Mouse (Mus musculus): ENCODE measurements around the gene Mypn. TPM values are rescaled to one million over a fixed set of nuclear protein-coding genes. Genes with fewer than 3 reads are reported as not detected.

Gene Mypn
- polyA plus RNA-seq, 1 experiment = 7.9 TPM

DNA sequence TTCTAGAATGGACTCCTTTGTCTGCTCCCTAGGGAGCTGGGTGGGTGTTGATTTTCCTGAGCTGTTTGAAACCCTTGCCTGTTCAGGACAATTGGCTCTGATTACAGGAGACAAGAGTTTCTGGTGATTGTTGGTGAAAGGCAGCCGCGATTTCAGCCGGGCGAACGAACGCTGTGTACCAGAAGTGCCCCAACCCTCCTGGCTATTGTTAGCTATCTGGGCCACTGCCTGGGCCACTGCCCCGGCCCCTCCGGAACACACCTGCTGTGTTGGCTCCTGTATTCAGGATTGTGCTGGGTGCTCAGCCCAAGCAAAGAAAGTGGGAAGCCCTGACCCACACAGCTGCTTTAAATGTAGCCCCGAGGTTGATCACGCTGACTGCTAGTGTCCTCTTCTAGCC lies 24.2 kb downstream of the Mypn start:
- no peaks in the 10 kb centered on the region for H3K79me2 ChIP-seq (ENCODE audit: control insufficient read depth, insufficient read depth)
- TF ChIP-seq E2F4 (IDR thresholded peaks at IDR 0.05; ENCODE audit: insufficient read depth) (no peak), TCF12 (IDR thresholded peaks at IDR 0.05; ENCODE audit: insufficient read depth, poor library complexity, severe bottlenecking) (no peak), MYOD1 (IDR thresholded peaks at IDR 0.05; ENCODE audit: control insufficient read depth in 1 of 3, insufficient read length in 2 of 3, low read depth in 2 of 3) (peak in 1 of 3 experiments; percentile 22), TCF3 (IDR thresholded peaks at IDR 0.05; ENCODE audit: insufficient read length, low read depth) (no peak)
- H3K4me2 ChIP-seq (ENCODE audit: low read depth) = no peak overlapping the region
- H3ac ChIP-seq (ENCODE audit: control insufficient read depth, insufficient read length) = no peak overlapping the region
- no peaks in the 10 kb centered on the region for H3K36me3 ChIP-seq (ENCODE audit: control insufficient read depth, insufficient read depth)
- no peaks in the 10 kb centered on the region for H3K27me3 ChIP-seq (ENCODE audit: control insufficient read depth, insufficient read depth, insufficient read length)
- no peak overlapping the region for H3K4me3 ChIP-seq

GRCm38 (mm10) chr10:63178318-63178717 lies 25.4 kb downstream of the Mypn start:
- Histone ChIP-seq H3K27me3 (ENCODE audit: control insufficient read depth, insufficient read depth, insufficient read length) (no peaks in the 10 kb centered on the region), H3K36me3 (ENCODE audit: control insufficient read depth, insufficient read depth) (no peaks in the 10 kb centered on the region), H3K4me2 (ENCODE audit: low read depth) (no peak overlapping the region), H3K79me2 (ENCODE audit: control insufficient read depth, insufficient read depth) (no peaks in the 10 kb centered on the region), H3ac (ENCODE audit: control insufficient read depth, insufficient read length) (no peak overlapping the region), H3K4me3 (no peak overlapping the region)
- TF ChIP-seq POLR2AphosphoS2 (IDR thresholded peaks at IDR 0.05; ENCODE audit: insufficient read length, low read depth) (no peak), TCF12 (IDR thresholded peaks at IDR 0.05; ENCODE audit: insufficient read depth, poor library complexity, severe bottlenecking) (no peak), MYOG (IDR thresholded peaks at IDR 0.05; ENCODE audit: control insufficient read depth in 1 of 3, insufficient read depth in 1 of 3, insufficient read length in 2 of 3, low read depth in 2 of 3) (no peak), TCF3 (IDR thresholded peaks at IDR 0.05; ENCODE audit: insufficient read length, low read depth) (no peak), E2F4 (IDR thresholded peaks at IDR 0.05; ENCODE audit: insufficient read depth) (no peak), MAX (IDR thresholded peaks at IDR 0.05; ENCODE audit: low read depth) (no peak), SRF (IDR thresholded peaks at IDR 0.05; ENCODE audit: control insufficient read depth, insufficient read length, low read depth) (no peak), MYOD1 (IDR thresholded peaks at IDR 0.05; ENCODE audit: control insufficient read depth in 1 of 3, insufficient read length in 2 of 3, low read depth in 2 of 3) (no peak), POLR2A (IDR thresholded peaks at IDR 0.05; ENCODE audit: insufficient read length, low read depth) (no peak), REST (IDR thresholded peaks at IDR 0.05; ENCODE audit: insufficient read depth, insufficient read length) (no peak)

GRCm38 (mm10) chr10:63177286-63178140 lies 26.2 kb downstream of the Mypn start:
- H3K4me3 ChIP-seq = peak overlapping the region; percentile 19
- no peaks in the 10 kb centered on the region for H3K79me2 ChIP-seq (ENCODE audit: control insufficient read depth, insufficient read depth)
- no peak overlapping the region for H3ac ChIP-seq (ENCODE audit: control insufficient read depth, insufficient read length)
- H3K4me2 ChIP-seq (ENCODE audit: low read depth) = peak overlapping the region; percentile 77
- TF ChIP-seq MYOG (IDR thresholded peaks at IDR 0.05; ENCODE audit: control insufficient read depth in 1 of 3, insufficient read depth in 1 of 3, insufficient read length in 2 of 3, low read depth in 2 of 3) (no peak), TCF12 (IDR thresholded peaks at IDR 0.05; ENCODE audit: insufficient read depth, poor library complexity, severe bottlenecking) (no peak), POLR2A (IDR thresholded peaks at IDR 0.05; ENCODE audit: insufficient read length, low read depth) (no peak), SRF (IDR thresholded peaks at IDR 0.05; ENCODE audit: control insufficient read depth, insufficient read length, low read depth) (no peak), MAX (IDR thresholded peaks at IDR 0.05; ENCODE audit: low read depth) (no peak), TCF3 (IDR thresholded peaks at IDR 0.05; ENCODE audit: insufficient read length, low read depth) (no peak), POLR2AphosphoS2 (IDR thresholded peaks at IDR 0.05; ENCODE audit: insufficient read length, low read depth) (no peak), E2F4 (IDR thresholded peaks at IDR 0.05; ENCODE audit: insufficient read depth) (no peak), CEBPB (IDR thresholded peaks at IDR 0.05; ENCODE audit: insufficient read depth, poor library complexity, severe bottlenecking) (no peak), USF1 (IDR thresholded peaks at IDR 0.05; ENCODE audit: low read depth) (no peak), MYOD1 (IDR thresholded peaks at IDR 0.05; ENCODE audit: control insufficient read depth in 1 of 3, insufficient read length in 2 of 3, low read depth in 2 of 3) (no peak), REST (IDR thresholded peaks at IDR 0.05; ENCODE audit: insufficient read depth, insufficient read length) (no peak)
- H3K36me3 ChIP-seq (ENCODE audit: control insufficient read depth, insufficient read depth) = no peaks in the 10 kb centered on the region
- no peaks in the 10 kb centered on the region for H3K27me3 ChIP-seq (ENCODE audit: control insufficient read depth, insufficient read depth, insufficient read length)

- no peaks in the 10 kb centered on the region for H3K27me3 ChIP-seq (ENCODE audit: control insufficient read depth, insufficient read depth, insufficient read length)
- H3K79me2 ChIP-seq (ENCODE audit: control insufficient read depth, insufficient read depth) = no peaks in the 10 kb centered on the region
- no peak overlapping the region for H3ac ChIP-seq (ENCODE audit: control insufficient read depth, insufficient read length)
- TF ChIP-seq TCF12 (IDR thresholded peaks at IDR 0.05; ENCODE audit: insufficient read depth, poor library complexity, severe bottlenecking) (no peak), POLR2AphosphoS2 (IDR thresholded peaks at IDR 0.05; ENCODE audit: insufficient read length, low read depth) (no peak), CEBPB (IDR thresholded peaks at IDR 0.05; ENCODE audit: insufficient read depth, poor library complexity, severe bottlenecking) (no peak), POLR2A (IDR thresholded peaks at IDR 0.05; ENCODE audit: insufficient read length, low read depth) (no peak), MYOD1 (IDR thresholded peaks at IDR 0.05; ENCODE audit: control insufficient read depth in 1 of 3, insufficient read length in 2 of 3, low read depth in 2 of 3) (no peak), MAX (IDR thresholded peaks at IDR 0.05; ENCODE audit: low read depth) (no peak), REST (IDR thresholded peaks at IDR 0.05; ENCODE audit: insufficient read depth, insufficient read length) (no peak)
- H3K36me3 ChIP-seq (ENCODE audit: control insufficient read depth, insufficient read depth) = no peaks in the 10 kb centered on the region
- H3K4me2 ChIP-seq (ENCODE audit: low read depth) = peak overlapping the region; percentile 18
- no peak overlapping the region for H3K4me3 ChIP-seq
Measured at GRCm38 (mm10) chr10:63176471-63176931, 27.3 kb downstream of the Mypn start.

DNA sequence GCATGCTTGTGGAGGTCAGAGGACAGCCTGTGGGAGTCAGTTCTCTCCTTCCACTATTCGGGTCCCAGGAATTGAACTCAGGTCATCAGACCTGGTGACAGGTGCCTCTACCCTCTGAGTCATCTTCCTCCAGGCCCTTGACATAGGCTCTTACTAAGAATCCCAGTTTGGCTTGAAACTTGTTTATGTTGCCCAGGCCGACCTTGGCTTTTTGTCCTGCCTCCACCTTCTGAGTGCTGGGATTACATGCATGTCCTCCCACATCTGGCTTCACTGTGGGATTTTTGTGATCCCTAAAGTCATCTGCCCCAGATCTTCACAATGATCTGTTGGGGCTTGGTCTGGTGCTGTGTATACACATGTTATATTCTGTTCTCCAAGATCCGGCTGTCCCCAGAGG lies 31.7 kb downstream of the Mypn start:
- Histone ChIP-seq H3ac (ENCODE audit: control insufficient read depth, insufficient read length) (no peak overlapping the region), H3K4me2 (ENCODE audit: low read depth) (no peak overlapping the region), H3K4me3 (no peak overlapping the region), H3K27me3 (ENCODE audit: control insufficient read depth, insufficient read depth, insufficient read length) (no peaks in the 10 kb centered on the region), H3K79me2 (ENCODE audit: control insufficient read depth, insufficient read depth) (no peaks in the 10 kb centered on the region), H3K36me3 (ENCODE audit: control insufficient read depth, insufficient read depth) (no peaks in the 10 kb centered on the region)
- TF ChIP-seq CEBPB (IDR thresholded peaks at IDR 0.05; ENCODE audit: insufficient read depth, poor library complexity, severe bottlenecking) (no peak), POLR2AphosphoS2 (IDR thresholded peaks at IDR 0.05; ENCODE audit: insufficient read length, low read depth) (no peak), USF1 (IDR thresholded peaks at IDR 0.05; ENCODE audit: low read depth) (no peak), MYOD1 (IDR thresholded peaks at IDR 0.05; ENCODE audit: control insufficient read depth in 1 of 3, insufficient read length in 2 of 3, low read depth in 2 of 3) (no peak), E2F4 (IDR thresholded peaks at IDR 0.05; ENCODE audit: insufficient read depth) (no peak), TCF3 (IDR thresholded peaks at IDR 0.05; ENCODE audit: insufficient read length, low read depth) (no peak), POLR2A (IDR thresholded peaks at IDR 0.05; ENCODE audit: insufficient read length, low read depth) (no peak), TCF12 (IDR thresholded peaks at IDR 0.05; ENCODE audit: insufficient read depth, poor library complexity, severe bottlenecking) (no peak), SRF (IDR thresholded peaks at IDR 0.05; ENCODE audit: control insufficient read depth, insufficient read length, low read depth) (no peak)

All from myocyte (in vitro differentiated cells).